In the genomic region with DNA sequence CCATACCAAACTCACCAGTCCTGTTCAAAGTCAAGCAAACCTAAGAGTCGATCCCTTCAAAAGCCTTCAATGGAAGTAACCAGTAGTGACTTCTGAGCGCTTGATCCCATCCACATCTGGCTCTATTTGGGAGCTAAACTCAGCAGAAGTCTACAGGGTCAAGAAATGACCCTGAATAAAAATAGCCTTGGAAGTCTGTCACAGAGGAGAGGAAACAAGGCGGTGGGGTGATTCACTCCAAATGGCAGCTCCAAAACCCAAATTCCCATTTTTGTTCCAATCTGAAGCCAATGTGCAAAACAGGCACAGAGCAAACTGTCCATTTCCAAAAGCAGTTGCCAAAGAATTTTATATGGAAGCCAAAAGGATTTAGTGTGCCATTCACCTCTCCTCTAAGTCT, we compare ENCODE assay signal across 20 mouse cellular contexts. TPM values are rescaled to one million over a fixed set of nuclear protein-coding genes. Genes with fewer than 3 reads are reported as not detected.
DNase-seq lines count a peak whose midpoint lies in the region; ATAC-seq lines count a peak whose summit lies in the region.
"Had no signal": no experiment of that assay in that cellular context is flagged by ENCODE, and none has a peak within 500 bp of the region (broad histone marks: within the 10 kb centered on the region; RNA-seq: fewer than 3 reads in every experiment).

No protein-coding gene starts in this region.

- DNase-seq in adrenal gland, adult 8-10 months = peak; percentile 24
- DNase-seq in adrenal gland, postnatal 10 days = no peak
- peak; percentile 21 to 22 for DNase-seq in heart, adult 9 months (ENCODE audit: low spot score in 2 of 2)
- DNase-seq in lung, postnatal 10 days = peak; percentile 24
- no peak for DNase-seq in lung, postnatal 14 days
- peak; percentile 73 for DNase-seq in fibroblast of lung, adult 2 months (ENCODE audit: low read depth)
- DNase-seq: cerebellum, adult 2 months; cerebellum, postnatal 25 days; kidney, postnatal 10 days; midbrain, embryonic 14.5 days had no signal

- no peaks in the 10 kb centered on the region for H3K27me3 ChIP-seq in heart, embryonic 11.5 days (ENCODE audit: control insufficient read depth, insufficient read depth, low read length)
- H3K27me3 ChIP-seq: embryonic facial prominence, embryonic 13.5 days; intestine, embryonic 15.5 days; lung, embryonic 15.5 days; Patski had no signal

- WGBS in heart, embryonic 11.5 days (ENCODE audit: insufficient replicate concordance) = 86% methylated on average over 3 of the region's 3 CpGs

- no peak overlapping the region for H3K9ac ChIP-seq in heart, embryonic 11.5 days (ENCODE audit: low read depth, low read length)
- H3K9ac ChIP-seq: embryonic facial prominence, embryonic 13.5 days; intestine, embryonic 15.5 days; liver, embryonic 14.5 days; lung, embryonic 15.5 days had no signal

- H3K27ac ChIP-seq in heart, embryonic 11.5 days (ENCODE audit: low read depth, low read length) = no peak overlapping the region
- H3K27ac ChIP-seq: embryonic facial prominence, embryonic 13.5 days; hindbrain, embryonic 10.5 days; intestine, embryonic 15.5 days; left cerebral cortex, adult 2 months; liver, embryonic 14.5 days; lung, embryonic 15.5 days had no signal

- H3K9me3 ChIP-seq in heart, embryonic 11.5 days (replicated peaks; ENCODE audit: control insufficient read depth, low read length) = no peaks in the 10 kb centered on the region
- H3K9me3 ChIP-seq: embryonic facial prominence, embryonic 13.5 days; hindbrain, embryonic 10.5 days; intestine, embryonic 15.5 days; lung, embryonic 15.5 days had no signal

- H3K4me3 ChIP-seq in heart, embryonic 11.5 days (ENCODE audit: low read depth, low read length) = no peak overlapping the region
- H3K4me3 ChIP-seq: embryonic facial prominence, embryonic 13.5 days; hindbrain, embryonic 10.5 days; intestine, embryonic 15.5 days; left cerebral cortex, adult 2 months; lung, embryonic 15.5 days had no signal

- no peak overlapping the region for H3K4me2 ChIP-seq in heart, embryonic 11.5 days
- H3K4me2 ChIP-seq: embryonic facial prominence, embryonic 13.5 days; intestine, embryonic 15.5 days; lung, embryonic 15.5 days had no signal

- H3K36me3 ChIP-seq in heart, embryonic 11.5 days (ENCODE audit: control insufficient read depth, insufficient read depth, low read length) = no peaks in the 10 kb centered on the region
- H3K36me3 ChIP-seq: embryonic facial prominence, embryonic 13.5 days; hindbrain, embryonic 10.5 days; intestine, embryonic 15.5 days; lung, embryonic 15.5 days had no signal

- ATAC-seq in heart, embryonic 11.5 days (replicated peaks; ENCODE audit: insufficient number of reproducible peaks, low FRiP score, low TSS enrichment) = no peak
- ATAC-seq: forebrain, embryonic 14.5 days; hindbrain, embryonic 16.5 days; intestine, embryonic 15.5 days; Patski had no signal

- H3K4me1 ChIP-seq in heart, embryonic 11.5 days (ENCODE audit: control insufficient read depth, insufficient read depth, low read length) = peaks cover 7% of the 10 kb centered on the region

RNA-seq across cellular contexts. Expression of a gene that starts 8.6 kb away (rescaled TPM):
- 100 to 1,000 TPM in 2 of 4 experiments, 10 to 100 TPM in 2; 62.6 to 107 (median 87.1) TPM for total RNA-seq in adrenal gland, adult 8-10 months (2022)
- 10 to 100 TPM; 28.2 to 30.7 TPM for total RNA-seq in adrenal gland, postnatal 10 days (2021)
- 10.8 and 11.1 TPM in 2 replicates for polyA plus RNA-seq in heart, embryonic 11.5 days (2014; fragmentation: Nextera tagmentation; extraction: Ambion mirVana)

RNA-seq across cellular contexts. Expression of a gene that starts 38.8 kb away (rescaled TPM):
- 10 to 100 TPM; 35.5 to 87.0 (median 58.0) TPM for total RNA-seq in adrenal gland, adult 8-10 months (2022)
- total RNA-seq in adrenal gland, postnatal 10 days (2021) = 10 to 100 TPM; 30.4 to 30.8 TPM
- polyA plus RNA-seq in heart, embryonic 11.5 days (2014; fragmentation: Nextera tagmentation; extraction: Ambion mirVana) = 113 and 116 TPM in 2 replicates

Comparison
In these comparisons a context has a peak if more than half of its experiments do, and no peak if none do; other contexts are left out.
1. DNase-seq: peak in adrenal gland, adult 8-10 months (single experiment), heart, adult 9 months (2 of 2), lung, postnatal 10 days (single experiment) and fibroblast of lung, adult 2 months (single experiment); none in adrenal gland, postnatal 10 days (single experiment) and lung, postnatal 14 days (single experiment).